Mouse (Mus musculus) layer of hippocampus, adult 11-12 months (tissue): ENCODE data around the gene Rbpms2.
"Not testable (repeated sequence)": the region's sequence is repeated elsewhere in the genome, so short reads cannot be mapped to it uniquely, and the experiment has no call there.

Experiments used
- DNase-seq: peaks from one replicate; pipeline ENCODE4 v3.0.0; 2022; ENCODE audit warnings: low spot score

Rbpms2 gene

GRCm38 (mm10) chr9:65621196-65621595 is 8.3 kb upstream of the Rbpms2 start:
- no peak for DNase-seq

DNA sequence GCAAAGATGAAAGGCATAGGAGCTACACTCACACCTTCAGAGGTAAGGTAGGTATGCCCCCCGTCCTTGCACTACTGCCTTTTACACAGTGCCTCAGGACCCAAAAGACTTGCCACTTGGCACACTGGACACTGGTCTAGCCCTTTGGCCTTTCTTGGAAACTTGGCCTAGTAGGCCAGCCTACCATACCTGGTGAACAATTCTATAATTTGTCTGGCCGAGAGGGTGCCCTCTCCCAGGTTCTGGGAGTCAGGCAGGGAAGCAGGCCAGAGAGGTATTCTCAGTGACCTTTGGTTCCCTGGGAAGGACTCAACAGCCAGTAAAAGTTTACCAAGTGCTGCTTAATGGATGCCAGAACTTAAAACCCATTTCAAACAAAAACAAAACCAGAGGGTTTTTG is 7.8 kb upstream of the Rbpms2 start:
- DNase-seq, result no peak

DNA sequence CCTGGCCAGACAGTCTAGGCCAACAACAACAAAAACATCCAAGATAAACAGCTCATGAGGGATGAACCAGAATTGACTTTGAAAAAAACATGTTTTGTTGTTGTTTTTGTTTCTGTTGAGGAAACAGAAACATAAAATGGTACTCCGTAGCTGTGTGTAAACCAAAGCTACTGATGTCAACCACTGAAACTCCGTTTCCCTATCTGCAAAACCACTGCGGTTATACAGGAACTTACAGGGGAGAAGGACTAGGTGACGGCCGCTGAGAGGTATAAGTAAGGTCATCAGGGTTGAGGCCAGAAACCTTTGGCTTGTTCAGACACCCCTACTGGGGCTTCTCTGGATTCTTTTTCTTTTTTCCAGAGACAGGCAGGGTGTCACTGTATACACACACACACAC is 6.6 kb upstream of the Rbpms2 start:
- DNase-seq, result no peak

- no peak for DNase-seq
Measured at GRCm38 (mm10) chr9:65624266-65624665, 5.2 kb upstream of the Rbpms2 start.

DNA sequence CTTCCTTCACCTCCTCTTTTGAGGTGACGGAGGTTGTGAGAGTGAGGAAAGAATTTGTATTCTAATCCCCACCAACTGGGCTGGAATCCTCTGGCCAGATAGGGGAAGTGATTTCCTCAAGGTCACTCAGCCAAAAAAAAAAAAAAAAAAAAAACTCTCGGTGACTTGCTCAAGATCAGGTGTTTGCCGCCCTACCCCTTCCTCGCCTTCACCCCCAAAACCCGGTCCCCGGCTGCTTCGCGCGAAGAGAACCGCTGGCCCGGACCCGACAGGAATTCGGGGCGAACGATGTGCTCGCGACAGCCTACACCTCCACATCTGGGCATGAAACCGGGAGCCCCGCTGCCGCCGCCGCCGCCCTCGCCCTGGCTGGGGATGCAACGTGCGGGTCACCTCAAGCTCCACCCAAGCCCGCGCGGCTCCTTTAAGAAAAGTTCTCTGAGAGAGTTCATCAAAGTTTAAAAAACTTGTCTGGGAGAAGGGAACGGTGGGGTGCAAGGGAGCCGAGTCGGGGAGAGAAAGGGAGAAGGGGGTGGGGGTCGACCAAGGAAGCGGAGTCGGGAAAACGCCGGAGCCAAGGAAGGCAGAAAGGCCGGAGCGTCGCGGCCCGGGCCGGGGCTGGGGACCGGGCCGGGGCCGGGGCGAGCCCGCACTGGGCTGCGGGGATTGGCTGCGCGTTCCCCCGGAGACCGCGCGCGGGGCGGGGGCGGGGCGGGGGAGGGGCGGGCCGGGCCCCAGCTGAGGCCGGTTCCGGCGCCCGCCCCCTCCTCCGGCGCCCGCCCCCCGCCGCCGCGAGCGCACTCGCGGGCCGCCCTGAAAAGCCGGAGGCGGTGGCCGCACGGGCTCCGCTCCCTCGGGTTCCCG is 551 bp downstream of the Rbpms2 start:
- DNase-seq, result no peak

DNA sequence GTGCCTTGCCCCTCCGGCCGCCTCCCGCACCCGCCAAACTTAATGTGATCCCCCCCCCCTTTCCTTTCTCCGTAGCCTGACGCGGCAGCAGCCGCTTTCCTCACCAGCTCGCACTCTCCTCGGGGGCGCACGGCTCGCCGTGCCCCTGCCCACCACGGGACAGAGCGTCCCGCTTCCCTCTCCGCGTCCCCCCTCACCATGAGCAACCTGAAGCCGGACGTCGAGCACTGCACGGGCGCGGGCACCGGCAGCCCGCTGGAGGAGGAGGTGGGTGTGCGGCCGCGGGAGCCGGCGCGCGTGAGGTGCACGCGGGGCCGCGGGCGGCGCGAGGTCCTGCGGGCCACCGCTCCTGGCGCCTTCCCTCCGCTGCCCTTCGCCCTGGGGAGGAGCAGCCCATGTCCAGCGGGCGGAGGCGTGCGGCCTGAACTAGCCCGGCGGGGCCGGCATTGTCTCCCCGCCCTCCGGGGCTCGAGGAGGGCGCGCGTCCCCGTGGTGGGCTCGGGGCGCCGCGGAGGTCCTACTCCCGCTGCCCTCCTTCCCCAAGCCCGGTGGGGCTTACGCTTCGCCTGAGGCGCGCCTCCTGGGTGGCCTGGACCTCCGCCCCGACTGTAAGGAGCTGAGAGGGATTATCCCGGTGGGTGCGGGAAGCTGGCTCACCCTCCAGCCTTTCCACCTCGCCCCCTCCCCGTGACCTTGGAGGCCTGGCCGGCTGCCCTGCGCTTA is 1.3 kb downstream of the Rbpms2 start:
- DNase-seq, result no peak

GRCm38 (mm10) chr9:65631354-65632021 is 2.0 kb downstream of the Rbpms2 start:
- DNase-seq, result no peak

- no peak for DNase-seq
Measured at GRCm38 (mm10) chr9:65635766-65636165, 6.3 kb downstream of the Rbpms2 start.

DNA sequence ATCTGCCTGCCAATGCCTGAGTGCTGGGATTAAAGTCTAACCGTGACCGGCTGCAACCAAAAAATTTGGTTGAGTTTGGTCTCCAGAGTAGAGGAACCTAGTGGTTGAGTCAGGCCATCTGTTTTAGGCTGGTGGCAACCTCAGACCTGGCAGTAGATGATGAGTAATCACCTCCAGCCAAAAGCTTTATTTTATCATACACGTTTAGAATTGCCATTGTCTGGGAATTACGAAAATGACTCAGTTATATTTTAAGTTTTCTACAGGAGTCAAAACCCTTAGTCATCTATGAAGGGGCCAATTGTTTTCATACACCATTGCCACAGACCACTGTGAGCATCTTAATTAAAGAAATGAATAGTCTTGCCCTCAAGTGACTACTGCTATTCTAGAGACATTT is 7.5 kb downstream of the Rbpms2 start:
- no peak for DNase-seq

- DNase-seq, result no peak
Measured at GRCm38 (mm10) chr9:65639065-65639464, 9.6 kb downstream of the Rbpms2 start.

GRCm38 (mm10) chr9:65640838-65641410 is 11.5 kb downstream of the Rbpms2 start:
- DNase-seq, result no peak

- no peak for DNase-seq
Measured at GRCm38 (mm10) chr9:65641446-65642052, 12.1 kb downstream of the Rbpms2 start.

DNA sequence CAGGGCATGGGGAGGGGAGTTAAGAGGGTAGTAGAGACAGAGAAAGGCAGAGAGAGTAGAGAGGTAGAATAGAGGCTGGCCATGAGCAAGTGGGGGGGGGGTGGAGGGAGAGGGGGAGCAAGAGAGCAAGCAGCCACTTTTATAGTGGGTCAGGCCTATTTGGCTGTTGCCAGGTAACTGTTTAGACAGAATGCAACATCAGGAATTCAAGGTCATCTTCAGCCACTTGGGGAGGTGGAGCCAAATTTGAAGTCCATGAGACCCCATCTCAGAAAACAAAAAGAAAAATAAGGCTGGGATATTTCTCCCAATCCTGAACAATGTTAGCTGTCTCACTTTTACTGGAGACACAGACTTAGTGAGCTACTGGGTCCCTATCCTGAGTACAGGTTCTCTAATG is 13.1 kb downstream of the Rbpms2 start:
- no peak for DNase-seq

- no peak for DNase-seq
Measured at GRCm38 (mm10) chr9:65644960-65645359, 15.5 kb downstream of the Rbpms2 start.

- DNase-seq, result no peak
Measured at GRCm38 (mm10) chr9:65645984-65646383, 16.5 kb downstream of the Rbpms2 start.

DNA sequence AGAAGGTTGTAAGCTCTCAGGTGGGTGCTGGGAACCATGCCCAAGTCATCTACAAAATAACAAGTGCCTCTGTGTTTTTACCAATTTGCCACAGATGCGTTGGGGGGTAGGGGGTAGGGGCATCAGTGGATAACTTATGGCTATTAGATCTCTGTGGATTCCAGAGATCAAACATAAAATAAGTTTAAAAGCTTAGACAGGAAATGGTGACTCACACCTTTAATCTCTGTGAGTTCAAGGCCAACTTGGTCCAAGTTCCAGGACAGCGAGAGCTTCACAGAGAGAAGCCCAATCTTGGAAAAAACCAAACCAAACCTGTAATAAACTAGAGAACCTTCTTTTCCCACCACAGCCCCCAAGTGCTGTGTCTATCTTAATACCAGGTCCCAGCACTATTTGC is 17.3 kb downstream of the Rbpms2 start:
- DNase-seq, result no peak

DNA sequence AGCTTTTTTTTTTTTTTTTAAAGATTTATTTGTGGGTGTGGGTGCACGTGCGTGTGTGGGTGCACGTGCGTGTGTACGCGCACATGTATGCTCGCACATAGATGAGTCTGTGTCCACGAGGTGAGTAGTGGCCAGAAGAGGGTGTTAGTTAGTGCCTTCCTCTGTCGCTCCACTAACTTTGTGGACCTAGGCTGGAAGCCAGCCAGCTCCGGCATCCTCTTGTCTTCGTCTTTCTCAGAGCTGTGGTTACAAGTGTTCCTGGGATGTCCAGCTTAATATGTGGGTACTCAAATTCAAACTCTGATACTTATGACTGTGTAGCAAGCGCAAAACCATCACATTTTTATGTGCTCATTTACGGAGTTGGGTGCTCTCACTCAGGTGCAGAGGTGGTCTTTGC is 19.3 kb downstream of the Rbpms2 start:
- DNase-seq, result no peak

GRCm38 (mm10) chr9:65649997-65650396 is 20.5 kb downstream of the Rbpms2 start:
- DNase-seq, result no peak

GRCm38 (mm10) chr9:65651957-65652356 is 22.5 kb downstream of the Rbpms2 start:
- DNase-seq, result not testable (repeated sequence)

- DNase-seq, result no peak
Measured at GRCm38 (mm10) chr9:65653741-65654140, 24.3 kb downstream of the Rbpms2 start.

GRCm38 (mm10) chr9:65654700-65655237 is 25.3 kb downstream of the Rbpms2 start:
- no peak for DNase-seq

DNA sequence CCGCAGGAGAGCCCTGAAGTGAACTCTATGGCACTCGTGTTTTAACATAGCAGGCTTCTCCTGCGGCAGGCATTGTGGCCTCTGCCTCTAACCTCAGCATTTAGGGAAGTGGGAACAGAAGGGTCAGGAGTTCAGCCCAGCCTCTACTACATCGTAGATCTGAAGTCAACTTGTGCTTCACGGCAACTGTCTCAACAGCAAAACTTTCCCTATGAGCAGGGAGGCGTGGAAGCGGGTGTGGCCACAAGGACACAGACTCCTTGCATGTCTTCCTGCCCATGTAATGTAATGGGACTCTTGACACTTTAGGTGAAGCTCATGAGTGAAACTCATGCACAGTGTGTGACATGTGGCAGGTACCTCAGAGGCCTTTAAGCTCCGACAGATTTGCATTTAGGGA is 26.1 kb downstream of the Rbpms2 start:
- DNase-seq, result no peak
